Mouse (Mus musculus): ENCODE data around the gene Itga5. TPM values are rescaled to one million over a fixed set of nuclear protein-coding genes. Genes with fewer than 3 reads are reported as not detected.

Gene Itga5
- total and polyA plus RNA-seq, 2 experiments from 2014 or later = 5.0 to 8.2 TPM

- peak overlapping the region; percentile 50 for H3K4me2 ChIP-seq (ENCODE audit: low read depth, low read length)
- TF ChIP-seq CTCF (IDR thresholded peaks at IDR 0.05; ENCODE audit: low read depth) = no peak
- 0 out of 2 replicates have a peak overlapping the region, but pooled peaks have one; percentile 13 for H3K4me3 ChIP-seq (ENCODE audit: low read length)
- DNase-seq (ENCODE audit: low spot score) = peak; percentile 64
- H3K9ac ChIP-seq (replicated peaks; ENCODE audit: low read length) = peak overlapping the region; percentile 50
- no peaks in the 10 kb centered on the region for H3K27me3 ChIP-seq (ENCODE audit: insufficient read depth, low read length)
- peaks cover 39% of the 10 kb centered on the region for H3K4me1 ChIP-seq (ENCODE audit: insufficient read depth, low read length)
- peaks cover 5% of the 10 kb centered on the region; the same call in 1 of the 2 replicates for H3K36me3 ChIP-seq (ENCODE audit: insufficient read depth, low read length)
- no peaks in the 10 kb centered on the region for H3K9me3 ChIP-seq (ENCODE audit: low read length)
- 0 out of 2 replicates have a peak, but pooled peaks have one; percentile 4 for ATAC-seq
- 17% methylated on average over 8 of the region's 8 CpGs for WGBS
- H3K27ac ChIP-seq = peak overlapping the region; percentile 91
Observed at GRCm38 (mm10) chr15:103299644-103300043, 66.9 kb downstream of the Itga5 start.

GRCm38 (mm10) chr15:103298861-103299616, 67.5 kb downstream of the Itga5 start:
- DNase-seq (ENCODE audit: low spot score) = no peak
- Histone ChIP-seq H3K4me2 (ENCODE audit: low read depth, low read length) (peak overlapping the region; percentile 50; the same call in 1 of the 2 replicates), H3K4me3 (ENCODE audit: low read length) (no peak overlapping the region), H3K27me3 (ENCODE audit: insufficient read depth, low read length) (no peaks in the 10 kb centered on the region), H3K9ac (replicated peaks; ENCODE audit: low read length) (peak overlapping the region; percentile 50; the same call in 1 of the 2 replicates), H3K36me3 (ENCODE audit: insufficient read depth, low read length) (peaks cover 5% of the 10 kb centered on the region; the same call in 1 of the 2 replicates), H3K9me3 (ENCODE audit: low read length) (no peaks in the 10 kb centered on the region), H3K4me1 (ENCODE audit: insufficient read depth, low read length) (peaks cover 33% of the 10 kb centered on the region), H3K27ac (peak overlapping the region; percentile 91)
- no peak for ATAC-seq
- WGBS = 56% methylated on average over 5 of the region's 5 CpGs
- no peak for TF ChIP-seq CTCF (IDR thresholded peaks at IDR 0.05; ENCODE audit: low read depth)

- no peak for DNase-seq (ENCODE audit: low spot score)
- no peak overlapping the region for H3K9ac ChIP-seq (replicated peaks; ENCODE audit: low read length)
- 39% methylated on average over 3 of the region's 3 CpGs for WGBS
Observed at GRCm38 (mm10) chr15:103298026-103298425, 68.5 kb downstream of the Itga5 start.

GRCm38 (mm10) chr15:103297313-103297712, 69.2 kb downstream of the Itga5 start:
- peaks cover 21% of the 10 kb centered on the region for H3K4me1 ChIP-seq (ENCODE audit: insufficient read depth, low read length)
- WGBS = 35% methylated on average over 6 of the region's 6 CpGs

More at GRCm38 (mm10) chr15:103298026-103298425, 68.5 kb downstream of the Itga5 start:
- Histone ChIP-seq H3K27me3 (ENCODE audit: insufficient read depth, low read length) (no peaks in the 10 kb centered on the region), H3K4me1 (ENCODE audit: insufficient read depth, low read length) (peaks cover 26% of the 10 kb centered on the region), H3K27ac (peak overlapping the region; percentile 37), H3K4me3 (ENCODE audit: low read length) (no peak overlapping the region), H3K4me2 (ENCODE audit: low read depth, low read length) (no peak overlapping the region), H3K9me3 (ENCODE audit: low read length) (no peaks in the 10 kb centered on the region), H3K36me3 (ENCODE audit: insufficient read depth, low read length) (peaks cover 5% of the 10 kb centered on the region; the same call in 1 of the 2 replicates)
- TF ChIP-seq CTCF (IDR thresholded peaks at IDR 0.05; ENCODE audit: low read depth) = no peak
- ATAC-seq = no peak

GRCm38 (mm10) chr15:103295851-103296250, 70.7 kb downstream of the Itga5 start:
- peaks cover 10% of the 10 kb centered on the region; the same call in 1 of the 2 replicates for H3K36me3 ChIP-seq (ENCODE audit: insufficient read depth, low read length)
- H3K4me3 ChIP-seq (ENCODE audit: low read length) = no peak overlapping the region
- DNase-seq (ENCODE audit: low spot score) (no peak), ATAC-seq (no peak)
- TF ChIP-seq CTCF (IDR thresholded peaks at IDR 0.05; ENCODE audit: low read depth) = no peak
- H3K9me3 ChIP-seq (ENCODE audit: low read length) = no peaks in the 10 kb centered on the region
- H3K9ac ChIP-seq (replicated peaks; ENCODE audit: low read length) = no peak overlapping the region
- no peak overlapping the region for H3K27ac ChIP-seq
- 16% methylated on average over 5 of the region's 5 CpGs for WGBS
- peaks cover 18% of the 10 kb centered on the region for H3K4me1 ChIP-seq (ENCODE audit: insufficient read depth, low read length)
- no peaks in the 10 kb centered on the region for H3K27me3 ChIP-seq (ENCODE audit: insufficient read depth, low read length)
- H3K4me2 ChIP-seq (ENCODE audit: low read depth, low read length) = no peak overlapping the region

More at GRCm38 (mm10) chr15:103297313-103297712, 69.2 kb downstream of the Itga5 start:
- ATAC-seq (no peak), DNase-seq (ENCODE audit: low spot score) (peak; percentile 19)
- no peak overlapping the region for H3K9ac ChIP-seq (replicated peaks; ENCODE audit: low read length)
- H3K4me3 ChIP-seq (ENCODE audit: low read length) = no peak overlapping the region
- H3K36me3 ChIP-seq (ENCODE audit: insufficient read depth, low read length) = peaks cover 8% of the 10 kb centered on the region; the same call in 1 of the 2 replicates
- H3K9me3 ChIP-seq (ENCODE audit: low read length) = no peaks in the 10 kb centered on the region
- no peak overlapping the region for H3K4me2 ChIP-seq (ENCODE audit: low read depth, low read length)
- H3K27ac ChIP-seq = peak overlapping the region; percentile 37; the same call in 1 of the 2 replicates
- no peak for TF ChIP-seq CTCF (IDR thresholded peaks at IDR 0.05; ENCODE audit: low read depth)
- no peaks in the 10 kb centered on the region for H3K27me3 ChIP-seq (ENCODE audit: insufficient read depth, low read length)

GRCm38 (mm10) chr15:103294649-103295048, 71.9 kb downstream of the Itga5 start:
- ATAC-seq = no peak
- Histone ChIP-seq H3K27ac (no peak overlapping the region), H3K9ac (replicated peaks; ENCODE audit: low read length) (no peak overlapping the region), H3K4me3 (ENCODE audit: low read length) (no peak overlapping the region), H3K36me3 (ENCODE audit: insufficient read depth, low read length) (peaks cover 10% of the 10 kb centered on the region; the same call in 1 of the 2 replicates), H3K4me2 (ENCODE audit: low read depth, low read length) (no peak overlapping the region), H3K9me3 (ENCODE audit: low read length) (no peaks in the 10 kb centered on the region), H3K4me1 (ENCODE audit: insufficient read depth, low read length) (peaks cover 7% of the 10 kb centered on the region), H3K27me3 (ENCODE audit: insufficient read depth, low read length) (no peaks in the 10 kb centered on the region)
- no peak for TF ChIP-seq CTCF (IDR thresholded peaks at IDR 0.05; ENCODE audit: low read depth)
- WGBS = 76% methylated on average over 2 of the region's 2 CpGs
- no peak for DNase-seq (ENCODE audit: low spot score)

Small RNA genes lying within 50 kb of the gene (microRNA-seq; reads per million reads assigned to microRNA genes)
- 0 reads per million in 2 experiments for gene Mir6963

Other genes with a start within 250 kb of the Itga5 start
- 22.7 and 40.1 TPM in 2 replicates for gene Smug1, start 199.7 kb downstream of the Itga5 start, total RNA-seq (2014; rRNA removed)
- gene Smug1, start 199.7 kb downstream of the Itga5 start, polyA plus RNA-seq (2015; fragmentation: Nextera tagmentation; extraction: Ambion mirVana) = 11.9 and 13.2 TPM in 2 replicates
- 125 and 134 TPM in 2 replicates for gene Cbx5, start 126.9 kb downstream of the Itga5 start, total RNA-seq (2014; rRNA removed)
- gene Cbx5, start 126.9 kb downstream of the Itga5 start, polyA plus RNA-seq (2015; fragmentation: Nextera tagmentation; extraction: Ambion mirVana) = 95.3 and 98.1 TPM in 2 replicates
- gene Hnrnpa1, start 126.3 kb downstream of the Itga5 start, total RNA-seq (2014; rRNA removed) = 117 and 148 TPM in 2 replicates
- 596 and 630 TPM in 2 replicates for gene Hnrnpa1, start 126.3 kb downstream of the Itga5 start, polyA plus RNA-seq (2015; fragmentation: Nextera tagmentation; extraction: Ambion mirVana)
- 0.63 TPM in 1 of 2 replicates, not detected in the other for gene Nfe2, start 108.4 kb downstream of the Itga5 start, total RNA-seq (2014; rRNA removed)
- 0.20 and 0.33 TPM in 2 replicates for gene Nfe2, start 108.4 kb downstream of the Itga5 start, polyA plus RNA-seq (2015; fragmentation: Nextera tagmentation; extraction: Ambion mirVana)
- gene Copz1, start 94.0 kb downstream of the Itga5 start, total RNA-seq (2014; rRNA removed) = 149 and 155 TPM in 2 replicates
- 181 TPM in 2 replicates for gene Copz1, start 94.0 kb downstream of the Itga5 start, polyA plus RNA-seq (2015; fragmentation: Nextera tagmentation; extraction: Ambion mirVana)
- gene Gpr84, start 56.2 kb downstream of the Itga5 start, total RNA-seq (2014; rRNA removed) = 0.58 and 0.86 TPM in 2 replicates
- gene Gpr84, start 56.2 kb downstream of the Itga5 start, polyA plus RNA-seq (2015; fragmentation: Nextera tagmentation; extraction: Ambion mirVana) = 0.30 and 0.37 TPM in 2 replicates
- gene Zfp385a, start 26.7 kb downstream of the Itga5 start, total RNA-seq (2014; rRNA removed) = 20.6 and 25.8 TPM in 2 replicates
- 19.8 and 23.1 TPM in 2 replicates for gene Zfp385a, start 26.7 kb downstream of the Itga5 start, polyA plus RNA-seq (2015; fragmentation: Nextera tagmentation; extraction: Ambion mirVana)
- gene Gtsf1, start 63.7 kb upstream of the Itga5 start, total RNA-seq (2014; rRNA removed) = not detected in 2 replicates
- gene Gtsf1, start 63.7 kb upstream of the Itga5 start, polyA plus RNA-seq (2015; fragmentation: Nextera tagmentation; extraction: Ambion mirVana) = 0.26 and 0.65 TPM in 2 replicates
- not detected in 2 replicates for gene Gtsf2, start 81.7 kb upstream of the Itga5 start, total RNA-seq (2014; rRNA removed)
- gene Gtsf2, start 81.7 kb upstream of the Itga5 start, polyA plus RNA-seq (2015; fragmentation: Nextera tagmentation; extraction: Ambion mirVana) = 2.1 and 2.3 TPM in 2 replicates
- gene Nckap1l, start 87.0 kb upstream of the Itga5 start, total RNA-seq (2014; rRNA removed) = 4.7 and 5.5 TPM in 2 replicates
- 2.5 TPM in 2 replicates for gene Nckap1l, start 87.0 kb upstream of the Itga5 start, polyA plus RNA-seq (2015; fragmentation: Nextera tagmentation; extraction: Ambion mirVana)
- 116 and 127 TPM in 2 replicates for gene Pde1b, start 136.3 kb upstream of the Itga5 start, total RNA-seq (2014; rRNA removed)
- 67.2 and 67.6 TPM in 2 replicates for gene Pde1b, start 136.3 kb upstream of the Itga5 start, polyA plus RNA-seq (2015; fragmentation: Nextera tagmentation; extraction: Ambion mirVana)
- 111 and 122 TPM in 2 replicates for gene Ppp1r1a, start 171.2 kb upstream of the Itga5 start, total RNA-seq (2014; rRNA removed)
- gene Ppp1r1a, start 171.2 kb upstream of the Itga5 start, polyA plus RNA-seq (2015; fragmentation: Nextera tagmentation; extraction: Ambion mirVana) = 196 and 197 TPM in 2 replicates
- gene Glycam1, start 198.3 kb upstream of the Itga5 start, total RNA-seq (2014; rRNA removed) = not detected in 2 replicates
- not detected in 2 replicates for gene Glycam1, start 198.3 kb upstream of the Itga5 start, polyA plus RNA-seq (2015; fragmentation: Nextera tagmentation; extraction: Ambion mirVana)